Mouse (Mus musculus) forebrain, embryonic 15.5 days (tissue): ENCODE measurements at regions not wholly inside any gene's neighbourhood (a gene's known extent, or its start where the extent isn't known, plus 50 kb on each side); places are given as distances from the start of the nearest gene placed in this dataset.

Source experiments
- ATAC-seq: fragments of 200-750 bp; cut with Nextera tagmentation; replicated peaks from 2 replicates; pipeline ENCODE4 v1.8.0; 2017; ENCODE audit warnings: mild to moderate bottlenecking, moderate TSS enrichment, moderate library complexity
- H3K27ac ChIP-seq: fragments of 300-500 bp; sonication (generic); replicated peaks from 2 replicates; pipeline ENCODE4 v1.5.1; 2015; ENCODE audit warnings: mild to moderate bottlenecking, inconsistent platforms
- H3K27me3 ChIP-seq: fragments of 300-500 bp; sonication (generic); 2 replicates; pipeline ENCODE4 v1.6.1; 2015; ENCODE audit warnings: inconsistent platforms
- H3K36me3 ChIP-seq: fragments of 300-500 bp; sonication (generic); 2 replicates; pipeline ENCODE4 v1.6.1; 2015; ENCODE audit warnings: mild to moderate bottlenecking, inconsistent platforms
- H3K4me1 ChIP-seq: fragments of 300-500 bp; sonication (generic); 2 replicates; pipeline ENCODE4 v1.6.1; 2015; ENCODE audit warnings: inconsistent platforms
- H3K4me2 ChIP-seq: fragments of 300-500 bp; sonication (generic); replicated peaks from 2 replicates; pipeline ENCODE4 v1.6.1; 2015; ENCODE audit warnings: mild to moderate bottlenecking, inconsistent platforms
- H3K4me3 ChIP-seq: fragments of 300-500 bp; sonication (generic); 2 replicates; pipeline ENCODE4 v1.5.1; 2015; ENCODE audit warnings: mild to moderate bottlenecking, inconsistent platforms
- H3K9ac ChIP-seq: fragments of 300-500 bp; sonication (generic); replicated peaks from 2 replicates; pipeline ENCODE4 v1.6.1; 2015; ENCODE audit warnings: mild to moderate bottlenecking, inconsistent platforms
- H3K9me3 ChIP-seq: fragments of 300-500 bp; sonication (generic); 2 replicates; pipeline ENCODE4 v1.6.1; 2016; ENCODE audit warnings: inconsistent platforms
- WGBS: fragments of 180-500 bp; shearing (Covaris S2); methylation state at CpG from one replicate; pipeline ENCODE4 v1.1.7; 2015; ENCODE audit warnings: mixed read lengths; 5-methylcytosine and 5-hydroxymethylcytosine counted together

DNA sequence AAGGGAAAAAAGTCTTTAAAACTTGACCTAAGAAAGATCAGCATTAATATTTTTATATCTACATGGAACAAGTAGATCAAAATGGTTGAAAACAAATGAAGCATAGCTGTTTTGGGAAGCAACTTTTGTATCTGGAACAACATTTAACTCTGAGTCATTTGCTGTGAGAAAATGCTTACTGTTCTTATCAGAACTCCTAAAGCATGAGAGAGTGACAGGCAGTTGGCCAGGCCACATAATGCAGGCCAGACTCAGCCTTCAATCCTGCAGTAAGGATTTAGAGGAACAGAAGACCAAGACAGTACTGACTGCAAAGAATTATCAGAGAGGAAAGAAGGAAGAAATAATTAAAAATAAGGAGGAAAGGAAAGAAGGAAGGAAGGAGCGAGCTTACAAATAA lies 275.8 kb downstream of the Gm11361 start:
- WGBS: 93% methylated on average over 1 of the region's 1 CpGs
- Histone ChIP-seq H3K9ac (no peak overlapping the region), H3K4me3 (no peak overlapping the region), H3K4me1 (peaks cover 5% of the 10 kb centered on the region), H3K9me3 (peaks cover 3% of the 10 kb centered on the region; the same call in 1 of the 2 replicates), H3K27ac (no peak overlapping the region), H3K36me3 (peaks cover 10% of the 10 kb centered on the region; the same call in 1 of the 2 replicates), H3K27me3 (no peaks in the 10 kb centered on the region), H3K4me2 (no peak overlapping the region)
- no peak for ATAC-seq

- no peak for ATAC-seq
- H3K9me3 ChIP-seq: no peaks in the 10 kb centered on the region
- no peaks in the 10 kb centered on the region for H3K27me3 ChIP-seq
- H3K4me3 ChIP-seq: no peak overlapping the region
- H3K4me1 ChIP-seq: peaks cover 5% of the 10 kb centered on the region
- H3K27ac ChIP-seq: no peak overlapping the region
- no peak overlapping the region for H3K4me2 ChIP-seq
- peaks cover 10% of the 10 kb centered on the region; the same call in 1 of the 2 replicates for H3K36me3 ChIP-seq
- WGBS: 78% methylated on average over 3 of the region's 3 CpGs
- no peak overlapping the region for H3K9ac ChIP-seq
These were observed 274.9 kb downstream of the Gm11361 start for GRCm38 (mm10) chr13:28532278-28532677.

GRCm38 (mm10) chr13:28531534-28531999 lies 274.2 kb downstream of the Gm11361 start:
- H3K4me2 ChIP-seq: no peak overlapping the region
- H3K27ac ChIP-seq: no peak overlapping the region
- no peaks in the 10 kb centered on the region for H3K9me3 ChIP-seq
- no peak overlapping the region for H3K4me3 ChIP-seq
- no peaks in the 10 kb centered on the region for H3K27me3 ChIP-seq
- peaks cover 5% of the 10 kb centered on the region for H3K4me1 ChIP-seq
- no peak for ATAC-seq
- peaks cover 10% of the 10 kb centered on the region; the same call in 1 of the 2 replicates for H3K36me3 ChIP-seq
- 81% methylated on average over 5 of the region's 5 CpGs for WGBS
- H3K9ac ChIP-seq: no peak overlapping the region

DNA sequence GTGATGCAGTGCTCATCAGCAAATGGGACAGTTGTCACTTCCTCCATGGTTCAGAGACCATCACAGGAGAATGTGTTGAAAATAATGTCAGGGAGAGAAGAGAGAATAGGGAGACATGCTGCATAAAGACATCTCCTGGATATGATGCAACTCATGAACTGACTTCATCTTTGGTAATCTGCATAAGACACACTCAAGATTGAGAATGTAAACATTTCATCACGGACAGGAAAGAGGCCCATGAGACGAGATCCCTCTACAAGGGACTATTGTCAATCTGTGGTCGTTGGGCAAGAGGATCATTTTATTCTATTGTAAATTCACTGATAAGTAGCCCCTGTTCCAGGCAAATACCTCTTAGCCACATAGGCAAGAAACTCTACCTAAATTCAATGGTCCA lies 273.6 kb downstream of the Gm11361 start:
- no peaks in the 10 kb centered on the region for H3K27me3 ChIP-seq
- ATAC-seq: no peak
- H3K36me3 ChIP-seq: peaks cover 10% of the 10 kb centered on the region; the same call in 1 of the 2 replicates
- H3K9ac ChIP-seq: no peak overlapping the region
- WGBS: 96% methylated on average over 3 of the region's 3 CpGs
- H3K4me2 ChIP-seq: no peak overlapping the region
- H3K4me1 ChIP-seq: peaks cover 5% of the 10 kb centered on the region
- H3K9me3 ChIP-seq: no peaks in the 10 kb centered on the region
- no peak overlapping the region for H3K4me3 ChIP-seq
- no peak overlapping the region for H3K27ac ChIP-seq

GRCm38 (mm10) chr13:28528898-28529511 lies 271.7 kb downstream of the Gm11361 start:
- peaks cover 10% of the 10 kb centered on the region; the same call in 1 of the 2 replicates for H3K36me3 ChIP-seq
- H3K4me3 ChIP-seq: no peak overlapping the region
- H3K9ac ChIP-seq: no peak overlapping the region
- ATAC-seq: 0 out of 2 replicates have a peak, but pooled peaks have one; percentile 16
- 73% methylated on average over 4 of the region's 4 CpGs for WGBS
- H3K4me1 ChIP-seq: peaks cover 5% of the 10 kb centered on the region; the same call in 1 of the 2 replicates
- H3K27me3 ChIP-seq: no peaks in the 10 kb centered on the region
- peak overlapping the region; percentile 46; the same call in 1 of the 2 replicates for H3K27ac ChIP-seq
- H3K4me2 ChIP-seq: no peak overlapping the region
- H3K9me3 ChIP-seq: no peaks in the 10 kb centered on the region

- no peak overlapping the region for H3K4me3 ChIP-seq
- peaks cover 10% of the 10 kb centered on the region; the same call in 1 of the 2 replicates for H3K36me3 ChIP-seq
- no peak for ATAC-seq
- no peak overlapping the region for H3K27ac ChIP-seq
- no peak overlapping the region for H3K4me2 ChIP-seq
- H3K27me3 ChIP-seq: no peaks in the 10 kb centered on the region
- peaks cover 5% of the 10 kb centered on the region; the same call in 1 of the 2 replicates for H3K4me1 ChIP-seq
- 94% methylated on average over 1 of the region's 1 CpGs for WGBS
- H3K9ac ChIP-seq: no peak overlapping the region
- no peaks in the 10 kb centered on the region for H3K9me3 ChIP-seq
These were observed 269.0 kb downstream of the Gm11361 start for GRCm38 (mm10) chr13:28526299-28526698.

DNA sequence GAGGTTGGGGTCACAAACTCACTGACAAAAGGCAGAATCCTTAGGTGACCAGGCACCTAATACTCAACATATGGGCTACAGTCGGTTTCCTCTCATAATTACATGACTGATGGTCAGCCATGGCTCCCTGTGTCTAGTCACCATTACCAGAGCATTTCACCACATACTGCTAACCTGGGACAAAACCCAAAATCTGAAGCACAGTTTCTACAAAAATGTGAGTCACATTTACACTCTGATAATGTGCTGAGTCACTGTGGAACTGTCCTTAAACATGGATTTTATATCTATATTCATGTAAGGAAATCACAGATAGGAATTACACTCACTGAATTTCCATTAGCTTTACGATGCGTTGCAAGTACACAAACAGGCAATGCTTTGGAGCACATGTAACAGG lies 267.1 kb downstream of the Gm11361 start:
- Histone ChIP-seq H3K9ac (no peak overlapping the region), H3K4me3 (no peak overlapping the region), H3K9me3 (no peaks in the 10 kb centered on the region), H3K4me2 (no peak overlapping the region), H3K36me3 (no peaks in the 10 kb centered on the region), H3K4me1 (peaks cover 9% of the 10 kb centered on the region), H3K27me3 (no peaks in the 10 kb centered on the region), H3K27ac (no peak overlapping the region)
- 96% methylated on average over 3 of the region's 3 CpGs for whole genome bisulfite sequencing
- ATAC-seq: no peak

DNA sequence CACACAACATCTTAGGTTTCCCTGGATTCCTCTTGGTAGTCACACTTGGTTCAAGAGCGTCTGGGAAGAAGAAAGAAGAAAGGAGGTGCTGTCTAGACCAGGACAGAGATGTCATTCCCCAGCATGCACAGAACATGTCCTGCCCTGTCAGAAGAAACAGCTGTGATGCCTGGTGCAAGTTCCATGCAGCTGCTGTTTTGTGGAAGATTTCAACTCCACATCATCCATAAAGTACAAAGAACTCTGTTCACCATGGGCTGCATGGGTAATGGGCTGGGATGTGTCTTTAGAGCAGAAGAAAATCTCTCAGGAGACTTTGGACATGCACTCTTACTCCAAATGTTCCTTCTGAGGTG lies 262.8 kb downstream of the Gm11361 start:
- no peak overlapping the region for H3K4me2 ChIP-seq
- no peak overlapping the region for H3K4me3 ChIP-seq
- H3K27me3 ChIP-seq: no peaks in the 10 kb centered on the region
- no peak for ATAC-seq
- no peak overlapping the region for H3K9ac ChIP-seq
- whole genome bisulfite sequencing: 65% methylated on average over 1 of the region's 1 CpGs
- H3K27ac ChIP-seq: no peak overlapping the region
- H3K36me3 ChIP-seq: no peaks in the 10 kb centered on the region
- no peaks in the 10 kb centered on the region for H3K9me3 ChIP-seq
- peaks cover 9% of the 10 kb centered on the region; the same call in 1 of the 2 replicates for H3K4me1 ChIP-seq

DNA sequence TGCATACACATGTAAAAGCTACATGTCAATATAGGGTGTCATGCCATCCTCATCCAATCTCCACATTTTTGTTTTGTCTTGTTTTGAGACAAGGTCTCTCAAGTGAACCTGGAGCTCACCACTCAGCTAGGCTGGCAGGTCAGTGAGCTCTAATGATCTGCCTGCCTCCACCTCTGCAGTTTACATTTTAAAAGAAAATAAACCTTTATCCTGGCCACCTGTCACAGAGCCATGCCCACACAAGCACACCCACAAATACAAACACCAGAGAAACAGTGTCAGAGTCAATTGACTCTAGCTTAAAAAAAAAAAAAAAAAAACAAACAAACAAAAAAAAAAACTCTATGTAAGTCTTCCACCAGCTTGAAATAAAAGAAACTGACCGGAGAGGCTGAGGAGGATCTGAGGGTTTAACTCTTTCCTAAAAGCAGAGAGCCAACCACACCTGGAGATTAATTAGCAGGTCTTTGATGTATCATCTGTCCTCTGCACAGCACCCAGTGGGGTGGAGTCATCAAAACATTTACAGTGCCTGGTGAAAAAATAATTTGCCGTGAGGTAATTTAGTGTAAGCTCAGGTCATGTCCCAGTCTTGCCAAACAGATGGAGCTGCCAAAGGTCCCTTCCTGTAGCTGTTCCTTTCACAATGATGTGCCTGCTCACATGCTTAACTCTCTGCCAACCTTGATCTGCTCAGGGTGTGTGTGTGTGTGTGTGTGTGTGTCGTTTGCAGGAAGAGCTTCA lies 262.2 kb downstream of the Gm11361 start:
- no peak; the same call in 1 of the 2 replicates for ATAC-seq
- WGBS: 41% methylated on average over 3 of the region's 3 CpGs
- H3K4me2 ChIP-seq: no peak overlapping the region

GRCm38 (mm10) chr13:28517161-28517560 lies 259.8 kb downstream of the Gm11361 start:
- 64% methylated on average over 6 of the region's 6 CpGs for WGBS

More for the DNA sequence above, 262.2 kb downstream of the Gm11361 start:
- H3K9ac ChIP-seq: no peak overlapping the region
- no peak overlapping the region for H3K27ac ChIP-seq
- no peaks in the 10 kb centered on the region for H3K36me3 ChIP-seq
- H3K9me3 ChIP-seq: no peaks in the 10 kb centered on the region
- no peaks in the 10 kb centered on the region for H3K27me3 ChIP-seq
- H3K4me1 ChIP-seq: peaks cover 9% of the 10 kb centered on the region; the same call in 1 of the 2 replicates
- H3K4me3 ChIP-seq: no peak overlapping the region

GRCm38 (mm10) chr13:28516636-28517035 lies 259.3 kb downstream of the Gm11361 start:
- Histone ChIP-seq H3K27me3 (no peaks in the 10 kb centered on the region), H3K4me1 (peaks cover 20% of the 10 kb centered on the region), H3K4me2 (no peak overlapping the region), H3K27ac (no peak overlapping the region), H3K36me3 (no peaks in the 10 kb centered on the region), H3K9me3 (no peaks in the 10 kb centered on the region), H3K4me3 (no peak overlapping the region), H3K9ac (no peak overlapping the region)
- 56% methylated on average over 2 of the region's 2 CpGs for WGBS
- ATAC-seq: no peak

More at GRCm38 (mm10) chr13:28517161-28517560, 259.8 kb downstream of the Gm11361 start:
- Histone ChIP-seq H3K27me3 (no peaks in the 10 kb centered on the region), H3K4me1 (peaks cover 16% of the 10 kb centered on the region), H3K36me3 (no peaks in the 10 kb centered on the region), H3K4me2 (no peak overlapping the region), H3K9me3 (no peaks in the 10 kb centered on the region), H3K9ac (no peak overlapping the region), H3K4me3 (no peak overlapping the region), H3K27ac (0 out of 2 replicates have a peak overlapping the region, but pooled peaks have one; percentile 9)
- no peak for ATAC-seq

DNA sequence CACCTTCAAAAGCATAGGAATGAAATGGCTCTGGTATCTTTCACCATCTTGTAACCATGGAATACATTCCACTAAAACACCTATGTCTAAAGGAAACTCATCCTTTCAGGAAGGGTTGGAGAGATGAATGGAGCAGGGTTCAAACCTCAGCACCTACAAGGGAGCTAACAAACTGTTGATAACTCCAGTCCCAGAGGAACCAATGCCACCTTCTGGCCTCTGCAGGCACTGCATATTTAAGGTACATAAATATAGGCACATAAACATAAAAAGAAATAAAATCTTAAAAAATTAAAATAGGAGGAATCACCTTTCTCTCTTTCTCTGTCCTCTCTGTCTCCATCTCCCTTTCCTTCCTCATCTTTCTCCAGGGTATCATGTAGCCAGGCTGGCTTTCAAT lies 256.9 kb downstream of the Gm11361 start:
- H3K9ac ChIP-seq: no peak overlapping the region
- H3K4me1 ChIP-seq: peaks cover 15% of the 10 kb centered on the region
- no peaks in the 10 kb centered on the region for H3K27me3 ChIP-seq
- no peaks in the 10 kb centered on the region for H3K9me3 ChIP-seq
- no peaks in the 10 kb centered on the region for H3K36me3 ChIP-seq
- no peak for ATAC-seq
- H3K27ac ChIP-seq: no peak overlapping the region
- no peak overlapping the region for H3K4me3 ChIP-seq
- H3K4me2 ChIP-seq: no peak overlapping the region
